Mouse (Mus musculus) ovary, adult 18-20 months (tissue): ENCODE data around the gene Gm19402.

ENCODE experiments used
- DNase-seq: peaks from one replicate; pipeline ENCODE4 v3.0.0; 2022; ENCODE audit warnings: low spot score, mixed read lengths

The Gm19402 gene

DNA sequence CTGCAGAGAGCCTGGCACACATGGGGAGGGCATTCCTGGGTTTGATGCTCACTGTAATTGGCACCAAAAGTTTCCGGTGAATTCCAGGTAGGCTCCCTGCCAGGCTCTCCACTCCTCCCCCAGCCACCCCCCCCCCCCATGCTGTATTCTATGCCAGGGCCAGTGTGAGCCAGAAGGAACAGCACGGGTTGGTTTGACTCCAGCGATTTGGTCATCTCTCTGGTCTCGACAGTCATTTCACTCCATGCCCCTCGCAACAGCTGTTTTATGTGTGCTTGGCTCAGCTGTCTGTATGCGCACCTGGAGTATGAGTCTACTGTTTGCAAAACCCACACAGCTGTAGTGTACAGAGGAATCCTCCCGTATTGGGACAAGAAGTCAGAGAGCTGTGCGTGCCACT is 24.2 kb downstream of the Gm19402 start:
- no peak for DNase-seq

DNA sequence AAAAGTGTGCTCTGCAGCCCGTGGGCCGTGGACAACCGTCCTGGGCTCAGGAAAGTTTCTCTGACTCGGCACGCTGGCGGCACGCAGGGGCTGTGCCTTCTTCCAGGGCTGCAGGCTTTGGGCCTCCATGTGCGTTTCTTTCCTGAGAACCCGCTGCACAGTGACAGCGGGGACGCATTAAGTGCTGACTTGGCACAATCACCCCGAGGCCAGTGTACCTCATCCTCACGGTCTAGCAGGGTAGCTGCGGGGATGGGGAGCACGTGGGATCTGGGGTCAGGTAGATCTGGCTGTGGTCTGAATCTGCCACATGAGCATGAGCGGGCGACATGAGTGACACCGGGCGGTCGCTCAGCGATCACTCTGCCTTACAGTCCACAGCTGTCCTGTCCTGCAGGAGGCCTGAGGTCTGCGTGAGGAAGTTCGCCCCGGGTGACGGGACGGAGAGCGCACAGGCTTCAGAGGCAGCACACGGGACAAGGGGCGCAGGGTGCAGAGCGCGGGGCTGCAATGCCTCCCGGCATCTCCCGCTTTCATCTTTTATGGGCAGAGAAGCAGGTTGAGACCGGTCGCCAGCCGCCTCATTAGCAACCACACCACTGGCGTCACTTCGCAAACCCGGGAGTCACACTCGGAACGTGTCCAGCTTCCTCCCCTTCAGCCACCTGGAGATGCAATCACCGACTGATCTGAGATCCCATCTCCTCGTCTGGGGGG is 26.4 kb downstream of the Gm19402 start:
- no peak for DNase-seq

DNA sequence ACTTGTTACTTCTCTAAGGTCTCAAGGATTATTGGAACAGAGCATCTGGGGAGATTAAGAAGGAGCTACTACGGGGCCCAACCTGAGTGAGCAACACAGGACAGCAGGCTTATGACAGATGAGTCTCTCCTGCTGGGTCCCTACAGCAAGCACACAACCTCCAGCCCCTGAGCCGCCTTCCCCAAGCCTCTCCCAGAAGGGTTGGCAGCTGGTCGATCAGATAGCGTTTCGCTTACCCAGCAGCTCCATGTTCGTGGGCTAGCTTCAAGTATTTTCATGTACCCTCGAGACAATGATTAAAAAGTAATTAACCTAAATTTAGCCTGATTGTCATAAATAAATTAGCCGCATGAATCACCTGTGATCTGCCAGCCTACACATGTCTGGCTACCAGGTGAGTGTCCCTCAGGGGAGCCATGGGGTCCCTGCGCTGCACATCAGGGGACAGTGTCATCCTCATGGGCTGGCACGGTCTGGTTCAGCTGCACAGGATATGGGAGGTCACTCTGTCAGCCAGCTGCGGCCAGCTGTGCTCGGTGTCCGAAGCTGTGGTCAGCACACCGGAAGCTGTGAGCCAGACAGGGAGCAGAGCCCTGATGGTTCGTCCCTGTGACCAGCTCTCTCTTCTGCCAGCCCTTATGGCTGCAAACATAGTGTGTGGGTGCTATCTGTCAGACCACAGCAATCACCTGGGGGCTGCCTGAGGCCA is 32.1 kb downstream of the Gm19402 start:
- DNase-seq = no peak

DNA sequence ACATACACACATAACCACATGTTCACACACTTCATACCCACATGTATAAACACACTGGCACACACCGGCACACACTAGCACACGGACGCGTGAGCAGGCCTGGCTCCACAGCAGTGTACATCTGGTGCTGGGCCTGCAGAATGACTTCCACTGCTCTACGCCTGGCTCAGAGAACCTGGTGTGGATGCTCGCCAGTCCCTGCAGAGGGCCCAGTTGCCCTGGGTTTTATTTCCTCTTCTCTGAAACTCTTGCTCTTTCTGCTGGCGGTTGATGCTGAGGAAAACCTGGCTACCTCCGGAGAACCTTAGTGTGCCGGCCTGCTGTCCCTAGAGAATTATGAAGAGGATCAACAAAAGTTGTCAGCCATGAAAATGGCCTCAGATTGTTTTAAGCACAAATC is 38.5 kb downstream of the Gm19402 start:
- DNase-seq = no peak

DNA sequence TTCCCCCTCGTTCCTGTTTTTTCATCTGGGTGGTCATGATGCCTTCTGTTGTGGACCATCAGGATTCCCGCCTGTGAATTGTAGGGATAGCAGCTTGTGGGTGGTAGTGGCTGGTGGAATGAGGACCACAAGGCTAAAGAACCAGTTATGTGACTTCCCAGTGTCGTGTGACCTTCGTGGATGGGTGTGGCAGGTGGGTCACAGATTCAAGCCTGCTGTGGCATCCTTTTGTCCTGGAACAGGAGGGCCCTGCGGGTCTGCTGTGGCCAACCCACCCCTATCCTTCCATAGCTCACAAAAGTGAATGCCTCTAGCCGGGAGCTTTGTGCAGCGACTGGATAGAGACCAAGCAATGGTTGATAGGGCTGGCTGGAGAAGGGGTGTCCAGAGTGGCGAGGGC is 42.7 kb downstream of the Gm19402 start:
- DNase-seq = no peak

DNA sequence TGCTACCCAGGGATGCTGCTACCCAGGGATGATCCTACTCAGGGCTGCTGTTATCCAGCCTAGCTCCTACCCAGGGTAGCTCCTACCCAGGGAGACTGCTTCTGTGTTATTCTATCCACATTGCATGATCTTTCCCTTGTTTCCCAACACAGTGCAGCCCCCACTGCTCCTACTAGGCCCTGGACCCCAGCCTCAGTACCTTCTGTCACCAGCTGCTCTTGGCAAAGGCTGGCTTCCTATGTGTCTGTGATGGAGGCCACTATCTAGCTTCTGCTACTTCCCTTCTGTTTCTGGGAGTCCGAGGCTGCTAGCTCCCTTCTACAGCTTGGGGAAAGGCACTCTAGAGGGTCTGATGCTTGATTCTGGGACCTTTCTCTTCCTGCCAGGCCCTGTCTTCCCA is 43.1 kb downstream of the Gm19402 start:
- no peak for DNase-seq

DNA sequence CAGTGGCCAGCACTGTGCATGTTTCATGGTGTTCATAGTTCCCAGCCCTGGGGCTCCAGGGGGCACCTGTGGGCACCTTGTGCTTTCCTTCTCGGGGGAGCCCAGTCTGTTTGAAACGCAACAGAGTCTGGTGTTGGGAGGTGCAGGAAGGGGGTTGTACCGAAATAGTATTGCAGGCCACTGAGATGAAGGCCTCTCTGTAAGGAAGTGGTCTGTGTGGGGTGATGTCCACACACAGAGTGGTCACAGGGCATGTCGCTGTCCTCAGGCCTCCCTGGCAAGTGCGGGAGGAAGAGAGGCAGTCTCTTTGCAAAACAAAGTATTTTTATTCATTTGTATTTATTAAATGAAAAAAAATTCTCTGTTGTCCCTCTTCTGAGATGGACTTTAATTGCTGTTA is 45.0 kb downstream of the Gm19402 start:
- no peak for DNase-seq

DNA sequence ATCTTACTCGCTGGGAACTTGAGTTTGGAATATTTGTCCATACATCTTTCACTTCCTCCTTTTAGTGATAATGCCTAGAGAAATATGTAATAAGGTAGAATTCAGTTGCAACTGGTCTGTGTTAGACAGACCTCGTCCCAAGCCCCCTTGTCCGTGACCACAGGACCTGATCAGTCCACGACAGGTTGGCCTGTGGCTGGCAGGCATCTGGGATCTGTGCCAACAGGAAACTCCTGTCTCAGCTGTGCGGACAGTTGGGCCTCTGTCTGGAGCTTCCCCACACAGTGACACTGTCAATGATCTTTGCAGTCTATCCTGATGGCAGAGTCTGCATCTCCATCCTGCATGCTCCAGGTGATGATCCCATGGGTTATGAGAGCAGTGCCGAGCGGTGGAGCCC is 47.4 kb downstream of the Gm19402 start:
- DNase-seq = no peak
